Mouse (Mus musculus): ENCODE results near the gene Lurap1l. TPM values are rescaled to one million over a fixed set of nuclear protein-coding genes. Genes with fewer than 3 reads are reported as not detected.

The Lurap1l gene
- total and polyA plus RNA-seq, 2 experiments from 2014 or later, result 9.1 to 13.5 TPM

DNA sequence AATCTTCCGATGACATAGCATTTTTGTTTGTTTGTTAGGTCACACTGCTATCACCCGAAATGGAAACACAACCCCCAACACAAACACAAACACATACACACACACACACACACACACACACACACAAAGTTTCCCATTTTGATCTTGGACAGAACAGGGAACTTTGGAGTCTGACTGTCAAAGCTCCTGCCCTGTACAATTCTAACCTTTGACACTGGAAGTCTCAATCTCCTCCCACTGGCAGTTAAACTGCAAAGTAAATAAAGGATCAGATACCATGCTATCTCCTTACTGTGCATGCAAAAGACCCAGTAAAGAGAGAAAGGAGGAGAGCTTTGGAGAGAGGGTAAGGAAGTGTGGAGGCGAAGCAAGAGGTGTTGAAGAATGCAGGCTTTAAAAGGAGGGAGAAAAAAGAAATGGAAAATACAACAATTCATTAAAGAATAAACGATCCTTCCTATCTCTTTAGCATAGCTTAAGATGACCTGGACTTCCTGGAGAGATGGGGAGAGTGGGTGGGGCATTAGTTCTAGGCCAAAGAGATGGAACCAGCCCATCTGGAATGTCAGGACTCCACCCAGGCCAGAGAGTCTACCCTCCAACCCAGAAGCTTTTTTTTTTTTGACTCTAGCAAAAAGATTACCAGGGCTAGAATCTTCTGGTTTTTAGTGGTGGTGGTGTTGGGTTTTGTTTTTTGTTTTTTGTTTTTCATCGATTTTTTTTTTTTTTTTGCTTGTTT, 36.2 kb upstream of the Lurap1l start:
- WGBS, result 74% methylated on average over 5 of the region's 5 CpGs
- no peaks in the 10 kb centered on the region for H3K36me3 ChIP-seq (ENCODE audit: insufficient read depth, low read length)
- no peaks in the 10 kb centered on the region for H3K9me3 ChIP-seq (ENCODE audit: low read length)
- no peak overlapping the region for H3K9ac ChIP-seq (replicated peaks; ENCODE audit: low read length)
- no peak overlapping the region for H3K27ac ChIP-seq
- ATAC-seq (no peak), DNase-seq (ENCODE audit: low spot score) (no peak)
- TF ChIP-seq CTCF (IDR thresholded peaks at IDR 0.05; ENCODE audit: low read depth), result no peak
- H3K4me3 ChIP-seq (ENCODE audit: low read length), result no peak overlapping the region
- no peaks in the 10 kb centered on the region for H3K4me1 ChIP-seq (ENCODE audit: insufficient read depth, low read length)
- no peak overlapping the region for H3K4me2 ChIP-seq (ENCODE audit: low read depth, low read length)
- H3K27me3 ChIP-seq (ENCODE audit: insufficient read depth, low read length), result no peaks in the 10 kb centered on the region

DNA sequence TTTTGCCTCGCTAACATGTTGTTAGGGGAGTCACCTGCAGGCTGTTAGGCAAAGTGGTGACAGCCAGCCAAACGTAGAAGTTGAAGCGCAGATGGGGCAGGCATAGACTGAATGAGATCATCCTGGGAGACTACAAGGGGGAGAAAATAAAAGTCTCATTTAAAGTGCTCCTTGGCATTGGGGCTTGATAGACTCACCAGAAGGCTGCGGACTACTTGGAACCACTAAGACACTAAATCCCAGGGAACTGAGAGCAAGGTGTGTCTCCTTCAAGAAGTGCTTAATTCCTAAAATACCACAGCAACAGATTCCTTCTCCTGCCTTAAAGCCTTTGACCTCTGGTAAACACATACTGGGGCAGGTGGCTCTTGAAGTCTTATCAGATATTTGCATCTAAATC, 35.4 kb upstream of the Lurap1l start:
- H3K9ac ChIP-seq (replicated peaks; ENCODE audit: low read length), result no peak overlapping the region

DNA sequence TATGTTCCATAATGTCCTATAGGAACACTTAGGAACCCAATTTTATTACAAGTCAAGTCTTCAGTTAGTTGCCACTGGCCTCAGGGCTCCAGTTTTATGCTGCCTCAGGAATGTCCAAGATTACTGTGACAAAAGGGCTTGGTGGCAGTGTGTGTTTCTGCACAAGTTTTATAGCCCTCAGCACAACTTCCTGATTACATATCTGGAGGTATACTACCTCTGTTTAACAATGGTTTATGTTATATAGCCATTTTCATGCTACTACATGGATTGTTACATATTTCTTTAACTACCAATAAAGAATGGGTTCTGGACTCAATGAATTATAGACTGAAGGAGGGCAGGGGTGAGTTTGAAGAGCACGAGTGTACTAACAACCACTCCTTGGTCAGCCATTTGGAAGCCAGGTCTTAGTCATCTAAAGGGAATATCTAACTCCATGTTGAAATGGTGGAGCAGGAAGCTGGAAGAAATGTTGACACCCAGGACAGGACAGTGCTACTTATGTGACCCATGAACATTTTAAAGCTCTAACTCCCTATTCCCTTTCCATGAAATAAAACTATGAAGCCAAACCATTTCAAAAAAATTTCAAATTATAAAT, 28.3 kb upstream of the Lurap1l start:
- no peak overlapping the region for H3K4me2 ChIP-seq (ENCODE audit: low read depth, low read length)
- H3K9ac ChIP-seq (replicated peaks; ENCODE audit: low read length), result no peak overlapping the region
- no peak for TF ChIP-seq CTCF (IDR thresholded peaks at IDR 0.05; ENCODE audit: low read depth)
- no peaks in the 10 kb centered on the region for H3K36me3 ChIP-seq (ENCODE audit: insufficient read depth, low read length)
- no peaks in the 10 kb centered on the region for H3K9me3 ChIP-seq (ENCODE audit: low read length)
- no peak overlapping the region for H3K27ac ChIP-seq
- no peak for ATAC-seq
- no peak for DNase-seq (ENCODE audit: low spot score)
- no peaks in the 10 kb centered on the region for H3K4me1 ChIP-seq (ENCODE audit: insufficient read depth, low read length)
- H3K4me3 ChIP-seq (ENCODE audit: low read length), result no peak overlapping the region
- no peaks in the 10 kb centered on the region for H3K27me3 ChIP-seq (ENCODE audit: insufficient read depth, low read length)
- WGBS, result 93% methylated on average over 1 of the region's 1 CpGs

More for the DNA sequence above, 35.4 kb upstream of the Lurap1l start:
- TF ChIP-seq CTCF (IDR thresholded peaks at IDR 0.05; ENCODE audit: low read depth), result no peak
- no peaks in the 10 kb centered on the region for H3K4me1 ChIP-seq (ENCODE audit: insufficient read depth, low read length)
- no peaks in the 10 kb centered on the region for H3K9me3 ChIP-seq (ENCODE audit: low read length)
- H3K27me3 ChIP-seq (ENCODE audit: insufficient read depth, low read length), result no peaks in the 10 kb centered on the region
- no peak for ATAC-seq
- 77% methylated on average over 4 of the region's 4 CpGs for WGBS
- no peak for DNase-seq (ENCODE audit: low spot score)
- no peak overlapping the region for H3K4me2 ChIP-seq (ENCODE audit: low read depth, low read length)
- no peak overlapping the region for H3K4me3 ChIP-seq (ENCODE audit: low read length)
- no peaks in the 10 kb centered on the region for H3K36me3 ChIP-seq (ENCODE audit: insufficient read depth, low read length)
- H3K27ac ChIP-seq, result no peak overlapping the region

DNA sequence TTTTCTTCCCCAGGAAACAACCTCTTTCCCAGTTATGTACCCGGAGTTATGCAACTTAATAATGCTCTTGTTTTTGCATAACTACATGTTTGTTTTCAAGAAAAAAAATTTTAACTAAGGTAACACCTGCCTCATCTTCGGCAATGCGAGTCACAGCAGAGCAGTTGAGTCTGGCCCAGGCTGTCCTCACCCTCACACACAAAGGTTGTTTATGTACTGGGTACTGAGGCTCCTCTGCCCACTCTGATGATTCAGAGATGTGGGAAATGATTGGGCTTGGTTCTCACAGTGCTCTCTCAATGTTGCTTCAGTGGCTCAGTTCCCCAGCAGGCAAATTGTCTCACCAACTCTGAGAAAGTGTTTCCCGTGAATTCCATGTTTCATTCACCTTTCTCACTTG, 23.8 kb upstream of the Lurap1l start:
- no peaks in the 10 kb centered on the region for H3K36me3 ChIP-seq (ENCODE audit: insufficient read depth, low read length)
- no peaks in the 10 kb centered on the region for H3K4me1 ChIP-seq (ENCODE audit: insufficient read depth, low read length)
- no peak overlapping the region for H3K4me2 ChIP-seq (ENCODE audit: low read depth, low read length)
- no peak overlapping the region for H3K9ac ChIP-seq (replicated peaks; ENCODE audit: low read length)
- H3K4me3 ChIP-seq (ENCODE audit: low read length), result no peak overlapping the region
- ATAC-seq, result no peak
- TF ChIP-seq CTCF (IDR thresholded peaks at IDR 0.05; ENCODE audit: low read depth), result no peak
- H3K27ac ChIP-seq, result no peak overlapping the region
- no peaks in the 10 kb centered on the region for H3K9me3 ChIP-seq (ENCODE audit: low read length)
- H3K27me3 ChIP-seq (ENCODE audit: insufficient read depth, low read length), result no peaks in the 10 kb centered on the region
- 88% methylated on average over 4 of the region's 4 CpGs for WGBS
- DNase-seq (ENCODE audit: low spot score), result no peak

DNA sequence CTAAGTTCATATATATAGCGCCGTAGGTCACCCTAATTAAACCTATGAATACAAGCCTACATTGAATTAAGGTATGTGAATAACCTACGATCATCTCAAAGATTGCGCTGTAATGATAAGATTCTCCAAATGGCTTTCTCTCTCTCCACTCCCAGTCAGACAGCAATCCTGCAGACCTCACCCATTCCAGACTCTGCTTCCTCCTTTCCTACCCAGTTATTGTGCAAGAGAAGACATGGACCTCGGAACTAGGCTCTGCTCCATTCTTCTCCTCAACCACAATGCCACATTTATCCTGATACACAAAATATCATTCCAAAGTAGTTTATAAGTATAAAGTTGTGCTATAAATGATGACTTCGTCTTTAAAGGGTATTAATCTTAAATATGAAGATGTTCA, 19.4 kb upstream of the Lurap1l start:
- no peaks in the 10 kb centered on the region for H3K27me3 ChIP-seq (ENCODE audit: insufficient read depth, low read length)
- no peak for DNase-seq (ENCODE audit: low spot score)
- no peaks in the 10 kb centered on the region for H3K36me3 ChIP-seq (ENCODE audit: insufficient read depth, low read length)
- H3K27ac ChIP-seq, result no peak overlapping the region
- H3K4me1 ChIP-seq (ENCODE audit: insufficient read depth, low read length), result no peaks in the 10 kb centered on the region
- 95% methylated on average over 6 of the region's 6 CpGs for WGBS
- H3K4me2 ChIP-seq (ENCODE audit: low read depth, low read length), result no peak overlapping the region
- no peak for TF ChIP-seq CTCF (IDR thresholded peaks at IDR 0.05; ENCODE audit: low read depth)
- ATAC-seq, result no peak
- H3K4me3 ChIP-seq (ENCODE audit: low read length), result no peak overlapping the region
- no peaks in the 10 kb centered on the region for H3K9me3 ChIP-seq (ENCODE audit: low read length)
- no peak overlapping the region for H3K9ac ChIP-seq (replicated peaks; ENCODE audit: low read length)

DNA sequence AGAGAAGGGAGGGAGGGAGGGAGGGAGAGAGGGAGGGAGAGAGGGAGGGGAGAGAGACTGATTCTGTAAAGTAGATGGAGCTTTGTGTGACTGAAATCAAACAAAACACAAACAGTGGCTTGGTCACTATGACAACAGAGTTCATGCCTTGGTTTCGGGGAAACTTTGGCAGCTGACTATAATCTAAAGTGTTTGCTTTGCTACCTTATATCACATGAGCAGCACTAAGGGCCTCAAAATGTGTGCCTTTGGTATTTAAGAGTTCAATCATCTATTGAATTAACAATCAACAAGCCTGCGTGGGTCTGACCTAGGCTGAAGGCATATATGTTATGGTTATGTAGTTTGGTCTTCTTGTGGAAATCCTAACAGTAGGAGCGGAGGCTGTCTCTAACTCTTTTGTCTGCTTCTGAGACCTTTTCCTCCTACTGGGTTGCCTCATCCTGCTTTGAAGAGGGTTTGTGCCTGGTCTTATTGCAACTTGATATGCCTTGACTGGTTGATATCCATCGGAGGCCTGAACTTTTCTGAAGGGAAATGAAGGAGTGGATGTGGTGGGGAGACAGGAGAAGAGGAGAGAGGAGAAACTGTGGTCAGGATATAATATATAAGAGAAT, 15.1 kb upstream of the Lurap1l start:
- DNase-seq (ENCODE audit: low spot score) (no peak), ATAC-seq (no peak)
- no peak overlapping the region for H3K9ac ChIP-seq (replicated peaks; ENCODE audit: low read length)
- 67% methylated on average over 4 of the region's 4 CpGs for WGBS
- H3K27ac ChIP-seq, result no peak overlapping the region
- no peaks in the 10 kb centered on the region for H3K4me1 ChIP-seq (ENCODE audit: insufficient read depth, low read length)
- no peaks in the 10 kb centered on the region for H3K27me3 ChIP-seq (ENCODE audit: insufficient read depth, low read length)
- H3K4me3 ChIP-seq (ENCODE audit: low read length), result no peak overlapping the region
- TF ChIP-seq CTCF (IDR thresholded peaks at IDR 0.05; ENCODE audit: low read depth), result no peak
- H3K4me2 ChIP-seq (ENCODE audit: low read depth, low read length), result no peak overlapping the region
- H3K36me3 ChIP-seq (ENCODE audit: insufficient read depth, low read length), result no peaks in the 10 kb centered on the region
- H3K9me3 ChIP-seq (ENCODE audit: low read length), result no peaks in the 10 kb centered on the region

DNA sequence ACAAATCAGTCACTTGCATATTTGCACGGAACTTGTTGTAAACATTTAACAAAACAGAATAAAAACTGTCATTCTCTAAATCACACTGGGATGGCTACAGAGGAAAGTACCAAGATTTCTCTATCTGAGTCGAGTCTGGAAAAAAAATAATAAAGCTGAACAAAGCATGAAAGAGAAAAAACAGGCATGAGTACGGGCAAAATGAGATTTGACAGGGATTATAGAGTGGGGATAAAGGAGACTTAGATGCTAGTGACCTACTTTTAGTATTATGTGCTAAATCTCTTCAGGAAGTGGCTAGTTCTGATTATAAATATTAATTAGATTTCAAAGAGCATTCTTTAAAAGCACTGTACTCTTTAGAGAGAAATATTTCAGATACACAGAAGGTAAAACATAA, 3.7 kb upstream of the Lurap1l start:
- H3K27ac ChIP-seq, result no peak overlapping the region
- no peak for ATAC-seq
- no peak for TF ChIP-seq CTCF (IDR thresholded peaks at IDR 0.05; ENCODE audit: low read depth)
- WGBS, result 73% methylated on average over 3 of the region's 3 CpGs
- no peak for DNase-seq (ENCODE audit: low spot score)
- no peaks in the 10 kb centered on the region for H3K4me1 ChIP-seq (ENCODE audit: insufficient read depth, low read length)
- H3K4me3 ChIP-seq (ENCODE audit: low read length), result no peak overlapping the region
- H3K9ac ChIP-seq (replicated peaks; ENCODE audit: low read length), result no peak overlapping the region
- H3K36me3 ChIP-seq (ENCODE audit: insufficient read depth, low read length), result no peaks in the 10 kb centered on the region
- no peaks in the 10 kb centered on the region for H3K9me3 ChIP-seq (ENCODE audit: low read length)
- H3K4me2 ChIP-seq (ENCODE audit: low read depth, low read length), result no peak overlapping the region
- H3K27me3 ChIP-seq (ENCODE audit: insufficient read depth, low read length), result no peaks in the 10 kb centered on the region
